8 mouse cellular contexts compared by ENCODE assay signal in genomic region chr7:142340269-142340970, GRCm38 (mm10). TPM values are rescaled to one million over a fixed set of nuclear protein-coding genes. Genes with fewer than 3 reads are reported as not detected.
A peak's percentile ranks its signal among the peaks of the same experiment; 100 is the strongest.
DNase-seq lines count a peak whose midpoint lies in the region; ATAC-seq and TF ChIP-seq lines count a peak whose summit lies in the region.

No protein-coding gene starts in this region.

- H3K27ac ChIP-seq in kidney, postnatal 0 days = no peak overlapping the region
- H3K27ac ChIP-seq in liver, embryonic 12.5 days = no peak overlapping the region; the same call in 1 of the 2 replicates

- H3K9me3 ChIP-seq in kidney, postnatal 0 days (replicated peaks; ENCODE audit: low read length) = no peaks in the 10 kb centered on the region
- H3K9me3 ChIP-seq in liver, embryonic 12.5 days (replicated peaks) = no peaks in the 10 kb centered on the region

- H3K36me3 ChIP-seq in kidney, postnatal 0 days (ENCODE audit: insufficient read depth, low read length) = no peaks in the 10 kb centered on the region
- no peaks in the 10 kb centered on the region for H3K36me3 ChIP-seq in liver, embryonic 12.5 days

- no peak; the same call in 1 of the 2 replicates for ATAC-seq in kidney, postnatal 0 days (replicated peaks; ENCODE audit: low FRiP score, low read depth)
- peak; percentile 59; the same call in 1 of the 2 replicates for ATAC-seq in liver, embryonic 12.5 days

- 0 out of 2 replicates have a peak, but pooled peaks cover 12% of the 10 kb centered on the region for H3K4me1 ChIP-seq in kidney, postnatal 0 days (replicated peaks; ENCODE audit: insufficient read depth, low read length)
- peaks cover 27% of the 10 kb centered on the region for H3K4me1 ChIP-seq in liver, embryonic 12.5 days

- no peak overlapping the region for H3K4me2 ChIP-seq in kidney, postnatal 0 days (ENCODE audit: low read length)
- no peak overlapping the region for H3K4me2 ChIP-seq in liver, embryonic 12.5 days

- H3K9ac ChIP-seq in kidney, postnatal 0 days (ENCODE audit: low read depth, low read length) = no peak overlapping the region
- H3K9ac ChIP-seq in liver, embryonic 12.5 days = no peak overlapping the region

- TF ChIP-seq CTCF in kidney, postnatal 0 days (IDR thresholded peaks at IDR 0.05; ENCODE audit: low read depth) = no peak; the same call in 1 of the 2 replicates

- WGBS in kidney, postnatal 0 days = 43% methylated on average over 10 of the region's 10 CpGs
- WGBS in liver, embryonic 12.5 days (ENCODE audit: insufficient replicate concordance) = 40% methylated on average over 10 of the region's 10 CpGs

- DNase-seq in kidney, postnatal 0 days (ENCODE audit: low spot score) = peak; percentile 31
- DNase-seq in kidney, postnatal 10 days = no peak
- DNase-seq in MEL-GATA-1-ER (ENCODE audit: extremely low read depth, low read depth) = peak; percentile 54
- DNase-seq in spleen, postnatal 4 days (ENCODE audit: low spot score in 2 of 2) = peak; percentile 63 to 76
- no peak for DNase-seq in yolk sac, embryonic 10.5 days (ENCODE audit: low spot score)
- DNase-seq in frontal cortex, postnatal 14 days (ENCODE audit: low spot score in 2 of 2) = no peak
- DNase-seq in kidney, adult 18-20 months = no peak

- no peak overlapping the region for H3K4me3 ChIP-seq in kidney, postnatal 0 days (replicated peaks; ENCODE audit: low read depth, low read length)
- H3K4me3 ChIP-seq in liver, embryonic 12.5 days = no peak overlapping the region

- H3K27me3 ChIP-seq in kidney, postnatal 0 days (ENCODE audit: insufficient read depth, low read length) = no peaks in the 10 kb centered on the region
- H3K27me3 ChIP-seq in liver, embryonic 12.5 days (replicated peaks) = peaks cover 3% of the 10 kb centered on the region; the same call in 1 of the 2 replicates

RNA-seq across cellular contexts. Expression of gene Ifitm10, which starts 33.1 kb away (rescaled TPM):
- 3.6 and 3.9 TPM in 2 replicates for polyA plus RNA-seq in kidney, postnatal 0 days (2015; fragmentation: Nextera tagmentation; extraction: Ambion mirVana)
- polyA plus RNA-seq in liver, embryonic 12.5 days (2016; fragmentation: Nextera tagmentation; extraction: Ambion mirVana) = 1.5 and 2.5 TPM in 2 replicates

RNA-seq across cellular contexts. Expression of gene Krtap5-4, which starts 37.1 kb away (rescaled TPM):
- not detected in 2 replicates for polyA plus RNA-seq in kidney, postnatal 0 days (2015; fragmentation: Nextera tagmentation; extraction: Ambion mirVana)
- not detected in 2 replicates for polyA plus RNA-seq in liver, embryonic 12.5 days (2016; fragmentation: Nextera tagmentation; extraction: Ambion mirVana)

RNA-seq across cellular contexts. Expression of gene Gm49369, which starts 42.0 kb away (rescaled TPM):
- polyA plus RNA-seq in kidney, postnatal 0 days (2015; fragmentation: Nextera tagmentation; extraction: Ambion mirVana) = not detected in 2 replicates
- 1.4 TPM in 1 of 2 replicates, not detected in the other for polyA plus RNA-seq in liver, embryonic 12.5 days (2016; fragmentation: Nextera tagmentation; extraction: Ambion mirVana)

RNA-seq across cellular contexts. Expression of gene Krtap5-1, which starts 43.5 kb away (rescaled TPM):
- not detected in 2 replicates for polyA plus RNA-seq in kidney, postnatal 0 days (2015; fragmentation: Nextera tagmentation; extraction: Ambion mirVana)
- polyA plus RNA-seq in liver, embryonic 12.5 days (2016; fragmentation: Nextera tagmentation; extraction: Ambion mirVana) = not detected in 2 replicates

RNA-seq across cellular contexts. Expression of gene Ctsd, which starts 47.4 kb away (rescaled TPM):
- polyA plus RNA-seq in kidney, postnatal 0 days (2015; fragmentation: Nextera tagmentation; extraction: Ambion mirVana) = 575 and 586 TPM in 2 replicates
- 289 and 295 TPM in 2 replicates for polyA plus RNA-seq in liver, embryonic 12.5 days (2016; fragmentation: Nextera tagmentation; extraction: Ambion mirVana)

Comparison
In these comparisons a context has a peak if more than half of its experiments do, and no peak if none do; other contexts are left out.
1. DNase-seq: peak in kidney, postnatal 0 days (single experiment), MEL-GATA-1-ER (single experiment) and spleen, postnatal 4 days (2 of 2); none in kidney, postnatal 10 days (single experiment), yolk sac, embryonic 10.5 days (single experiment), frontal cortex, postnatal 14 days (0 of 2) and kidney, adult 18-20 months (single experiment).